Mouse (Mus musculus): ENCODE data around the gene Mpo. TPM values are rescaled to one million over a fixed set of nuclear protein-coding genes. Genes with fewer than 3 reads are reported as not detected.

The Mpo gene
- polyA plus RNA-seq, 1 experiment from 2014 or later = 1.7 TPM

GRCm38 (mm10) chr11:87758957-87759608 is 34.3 kb upstream of the Mpo start:
- H3K27me3 ChIP-seq = peaks cover 50% of the 10 kb centered on the region

GRCm38 (mm10) chr11:87759609-87760005 is 33.8 kb upstream of the Mpo start:
- Histone ChIP-seq H3K9me3 (no peaks in the 10 kb centered on the region), H3K9ac (replicated peaks) (no peak overlapping the region), H3K4me3 (replicated peaks) (no peak overlapping the region), H3K4me2 (no peak overlapping the region), H3K4me1 (replicated peaks) (peaks cover 22% of the 10 kb centered on the region), H3K36me3 (no peaks in the 10 kb centered on the region), H3K27me3 (peaks cover 55% of the 10 kb centered on the region), H3K27ac (no peak overlapping the region)
- ATAC-seq (ENCODE audit: insufficient number of reproducible peaks, insufficient read depth, low FRiP score, low TSS enrichment, low read depth) = no peak
- 8% methylated on average over 3 of the region's 3 CpGs for WGBS

More at GRCm38 (mm10) chr11:87758957-87759608, 34.3 kb upstream of the Mpo start:
- no peaks in the 10 kb centered on the region for H3K36me3 ChIP-seq
- H3K4me3 ChIP-seq (replicated peaks) = no peak overlapping the region
- no peak overlapping the region for H3K27ac ChIP-seq
- whole genome bisulfite sequencing = 76% methylated on average over 4 of the region's 4 CpGs
- H3K9me3 ChIP-seq = no peaks in the 10 kb centered on the region
- no peak for ATAC-seq (ENCODE audit: insufficient number of reproducible peaks, insufficient read depth, low FRiP score, low TSS enrichment, low read depth)
- H3K4me2 ChIP-seq = no peak overlapping the region
- peaks cover 22% of the 10 kb centered on the region for H3K4me1 ChIP-seq (replicated peaks)
- no peak overlapping the region for H3K9ac ChIP-seq (replicated peaks)

- Histone ChIP-seq H3K4me1 (replicated peaks) (peaks cover 22% of the 10 kb centered on the region), H3K4me3 (replicated peaks) (peak within 1 kb of the TSS; percentile 21), H3K27ac (no peak within 1 kb of the TSS), H3K9me3 (no peaks in the 10 kb centered on the region), H3K4me2 (peak within 1 kb of the TSS; percentile 42), H3K27me3 (peaks cover 64% of the 10 kb centered on the region), H3K9ac (replicated peaks) (no peak within 1 kb of the TSS), H3K36me3 (no peaks in the 10 kb centered on the region)
- no peak for ATAC-seq (ENCODE audit: insufficient number of reproducible peaks, insufficient read depth, low FRiP score, low TSS enrichment, low read depth)
- WGBS = 10% methylated on average over 23 of the region's 23 CpGs
Observed at GRCm38 (mm10) chr11:87760301-87761081, 32.9 kb upstream of the Mpo start, which contains the start of gene Tspoap1. Gene Tspoap1 (plus strand): TSS chr11:87760541.

GRCm38 (mm10) chr11:87761181-87761721 is 32.1 kb upstream of the Mpo start:
- H3K36me3 ChIP-seq = no peaks in the 10 kb centered on the region
- WGBS = 65% methylated on average over 11 of the region's 11 CpGs
- peaks cover 22% of the 10 kb centered on the region for H3K4me1 ChIP-seq (replicated peaks)
- no peak overlapping the region for H3K9ac ChIP-seq (replicated peaks)
- H3K4me2 ChIP-seq = no peak overlapping the region
- no peak overlapping the region for H3K4me3 ChIP-seq (replicated peaks)
- H3K9me3 ChIP-seq = no peaks in the 10 kb centered on the region
- peaks cover 71% of the 10 kb centered on the region for H3K27me3 ChIP-seq
- no peak for ATAC-seq (ENCODE audit: insufficient number of reproducible peaks, insufficient read depth, low FRiP score, low TSS enrichment, low read depth)
- no peak overlapping the region for H3K27ac ChIP-seq

- Histone ChIP-seq H3K36me3 (no peaks in the 10 kb centered on the region), H3K9me3 (no peaks in the 10 kb centered on the region), H3K27ac (no peak overlapping the region), H3K4me2 (no peak overlapping the region), H3K4me3 (replicated peaks) (no peak overlapping the region), H3K4me1 (replicated peaks) (peaks cover 22% of the 10 kb centered on the region), H3K9ac (replicated peaks) (no peak overlapping the region), H3K27me3 (peaks cover 79% of the 10 kb centered on the region)
- 74% methylated on average over 14 of the region's 14 CpGs for WGBS
- ATAC-seq (ENCODE audit: insufficient number of reproducible peaks, insufficient read depth, low FRiP score, low TSS enrichment, low read depth) = no peak
Observed at GRCm38 (mm10) chr11:87761806-87762701, 31.3 kb upstream of the Mpo start.

- no peak overlapping the region for H3K9ac ChIP-seq (replicated peaks)
- H3K36me3 ChIP-seq = no peaks in the 10 kb centered on the region
- ATAC-seq (ENCODE audit: insufficient number of reproducible peaks, insufficient read depth, low FRiP score, low TSS enrichment, low read depth) = no peak
- peak overlapping the region; percentile 55; the same call in 1 of the 2 replicates for H3K4me3 ChIP-seq (replicated peaks)
- H3K4me1 ChIP-seq (replicated peaks) = peaks cover 22% of the 10 kb centered on the region
- no peak overlapping the region for H3K27ac ChIP-seq
- 39% methylated on average over 12 of the region's 12 CpGs for WGBS
- peaks cover 87% of the 10 kb centered on the region for H3K27me3 ChIP-seq
- no peaks in the 10 kb centered on the region for H3K9me3 ChIP-seq
- peak overlapping the region; percentile 98 for H3K4me2 ChIP-seq
Observed at GRCm38 (mm10) chr11:87762702-87763385, 30.5 kb upstream of the Mpo start.

GRCm38 (mm10) chr11:87763511-87763987 is 29.8 kb upstream of the Mpo start:
- Histone ChIP-seq H3K27ac (no peak overlapping the region), H3K36me3 (no peaks in the 10 kb centered on the region), H3K4me3 (replicated peaks) (peak overlapping the region; percentile 55), H3K27me3 (peaks cover 94% of the 10 kb centered on the region), H3K9ac (replicated peaks) (peak overlapping the region; percentile 62; the same call in 1 of the 2 replicates), H3K9me3 (no peaks in the 10 kb centered on the region), H3K4me1 (replicated peaks) (peaks cover 22% of the 10 kb centered on the region), H3K4me2 (peak overlapping the region; percentile 98)
- 0 out of 2 replicates have a peak, but pooled peaks have one; percentile 6 for ATAC-seq (ENCODE audit: insufficient number of reproducible peaks, insufficient read depth, low FRiP score, low TSS enrichment, low read depth)
- WGBS = 3% methylated on average over 17 of the region's 17 CpGs

- Histone ChIP-seq H3K4me2 (peak overlapping the region; percentile 98), H3K9ac (replicated peaks) (peak overlapping the region; percentile 62), H3K9me3 (no peaks in the 10 kb centered on the region), H3K27me3 (peaks cover 92% of the 10 kb centered on the region), H3K4me1 (replicated peaks) (peaks cover 22% of the 10 kb centered on the region), H3K36me3 (no peaks in the 10 kb centered on the region), H3K4me3 (replicated peaks) (peak overlapping the region; percentile 55), H3K27ac (no peak overlapping the region)
- ATAC-seq (ENCODE audit: insufficient number of reproducible peaks, insufficient read depth, low FRiP score, low TSS enrichment, low read depth) = 0 out of 2 replicates have a peak, but pooled peaks have one; percentile 34
- under 1% methylated on average over 65 of the region's 65 CpGs for WGBS
Observed at GRCm38 (mm10) chr11:87763988-87764876, 29.1 kb upstream of the Mpo start.

GRCm38 (mm10) chr11:87768745-87769144 is 24.6 kb upstream of the Mpo start:
- H3K9ac ChIP-seq (replicated peaks) = no peak overlapping the region
- H3K27ac ChIP-seq = no peak overlapping the region
- no peak for ATAC-seq (ENCODE audit: insufficient number of reproducible peaks, insufficient read depth, low FRiP score, low TSS enrichment, low read depth)
- no peaks in the 10 kb centered on the region for H3K9me3 ChIP-seq
- H3K4me3 ChIP-seq (replicated peaks) = no peak overlapping the region
- H3K4me2 ChIP-seq = no peak overlapping the region
- peaks cover 11% of the 10 kb centered on the region for H3K4me1 ChIP-seq (replicated peaks)
- WGBS = 89% methylated on average over 4 of the region's 4 CpGs
- peaks cover 48% of the 10 kb centered on the region for H3K27me3 ChIP-seq
- no peaks in the 10 kb centered on the region for H3K36me3 ChIP-seq

Measured in limb, embryonic 12.5 days (tissue).